Mouse (Mus musculus): ENCODE results near the gene Cnpy1.

DNA sequence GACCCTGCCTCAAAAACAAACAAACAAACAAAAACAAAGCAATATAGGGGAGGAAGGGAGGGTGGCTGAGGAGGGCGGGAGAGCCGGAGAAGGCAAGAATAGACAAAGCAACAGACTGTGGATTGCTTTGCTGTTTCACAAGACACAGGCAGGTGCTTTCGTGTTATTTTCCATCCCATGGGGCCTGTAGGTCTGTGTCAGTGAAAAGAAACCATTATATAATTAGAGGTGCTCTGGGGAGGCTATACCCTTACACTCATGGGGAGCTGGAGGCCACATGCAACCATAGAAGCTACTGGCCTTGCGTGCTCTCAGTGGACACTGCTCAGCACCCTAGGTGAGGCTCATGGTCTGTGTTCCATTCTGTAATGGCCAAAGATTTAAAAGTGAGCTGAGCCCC, 6.7 kb upstream of the Cnpy1 start:
- TF ChIP-seq CTCF (IDR thresholded peaks at IDR 0.05; ENCODE audit: low read depth) (no peak), EP300 (optimal IDR thresholded peaks at IDR 0.05) (no peak)

Data from stomach, postnatal 0 days (tissue).